Mouse (Mus musculus) lung, postnatal 10 days (tissue): ENCODE data around the gene Plcd3.

Experiments used
- DNase-seq: peaks from one replicate; pipeline ENCODE4 v3.0.0; 2021

Plcd3 gene

DNA sequence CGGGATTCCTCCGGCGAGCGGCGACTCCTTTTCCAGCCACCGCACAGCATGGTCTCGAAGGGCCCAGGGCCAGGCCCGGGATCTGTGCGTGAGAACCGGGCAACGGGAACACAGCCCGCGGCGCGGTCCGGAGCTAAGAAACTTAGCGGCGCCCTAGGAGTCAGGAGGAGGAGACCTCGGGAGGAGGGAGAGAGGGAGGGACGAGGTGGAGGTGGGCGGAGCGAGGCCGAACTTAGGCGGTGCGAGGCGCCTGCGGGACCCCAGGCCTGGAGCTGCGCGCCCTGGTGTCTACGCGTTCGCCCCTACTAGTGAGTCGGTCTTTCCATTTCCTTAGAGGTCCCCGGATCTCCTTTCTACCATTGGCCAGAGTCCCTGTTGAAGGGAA lies at the start of gene Plcd3, which contains the start of gene Acbd4:
Plcd3 (minus strand) TSS at position 178 of the 385 bp plus-strand sequence.
Acbd4 (plus strand) TSS at position 202 of the 385 bp plus-strand sequence.
- DNase-seq = peak; percentile 92

DNA sequence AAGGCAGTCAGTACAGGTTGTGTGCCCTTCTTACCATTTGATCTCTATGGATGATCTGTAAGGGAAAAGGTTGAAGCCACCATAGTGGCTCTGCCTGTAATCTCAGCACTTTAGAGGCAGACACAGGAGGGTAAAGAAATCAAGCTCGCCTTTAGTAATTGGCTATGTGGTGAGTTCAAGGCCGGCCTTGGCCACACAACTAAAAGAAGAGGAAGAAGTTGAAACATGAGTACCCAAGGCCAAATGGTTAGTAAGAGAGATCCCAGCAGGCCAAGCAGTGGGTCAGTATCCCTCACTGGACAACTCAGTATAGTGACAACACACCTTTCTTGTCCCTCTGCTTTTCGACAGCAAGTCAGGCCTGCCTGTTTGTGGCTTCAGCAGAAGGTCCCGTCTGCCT lies 48.3 kb upstream of the Plcd3 start:
- no peak for DNase-seq

DNA sequence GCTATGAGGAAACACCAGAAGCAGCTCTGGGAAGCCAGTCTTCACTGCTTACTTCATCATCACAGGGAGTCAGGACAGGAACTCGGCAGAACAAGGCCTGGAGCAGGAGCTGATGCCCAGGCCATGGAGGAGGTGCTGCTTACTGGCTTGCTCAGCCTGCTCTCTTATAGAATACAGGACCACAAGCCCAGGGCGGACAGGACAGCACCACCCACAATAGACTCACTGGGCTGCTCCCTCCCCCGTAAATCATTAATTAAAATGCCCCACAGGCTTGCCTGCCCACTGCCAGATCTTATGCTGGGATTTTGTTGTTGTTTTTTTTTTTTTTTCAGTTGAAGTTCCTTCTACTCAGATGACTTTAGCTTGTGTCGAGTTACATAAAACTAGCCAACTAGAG lies 46.3 kb upstream of the Plcd3 start:
- DNase-seq = no peak

DNA sequence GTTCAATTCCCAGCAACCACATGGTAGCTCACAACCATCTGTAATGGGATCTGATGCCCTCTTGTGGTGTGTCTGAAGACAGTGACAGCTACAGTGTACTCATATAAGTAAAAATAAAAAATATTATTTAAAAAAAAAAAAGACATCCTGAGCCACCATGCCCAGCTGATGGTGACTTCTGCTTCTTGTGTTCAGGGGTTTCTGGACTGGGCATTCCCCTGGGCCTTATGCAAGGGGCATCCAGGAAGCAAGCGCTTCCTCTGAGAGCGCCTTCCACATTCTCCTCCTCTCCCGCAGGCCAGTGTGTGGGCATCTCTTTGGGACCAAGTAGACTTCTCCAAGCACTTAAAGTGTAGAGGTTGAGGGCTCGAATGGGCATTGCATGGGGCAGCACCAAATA lies 44.9 kb upstream of the Plcd3 start:
- DNase-seq = no peak

DNA sequence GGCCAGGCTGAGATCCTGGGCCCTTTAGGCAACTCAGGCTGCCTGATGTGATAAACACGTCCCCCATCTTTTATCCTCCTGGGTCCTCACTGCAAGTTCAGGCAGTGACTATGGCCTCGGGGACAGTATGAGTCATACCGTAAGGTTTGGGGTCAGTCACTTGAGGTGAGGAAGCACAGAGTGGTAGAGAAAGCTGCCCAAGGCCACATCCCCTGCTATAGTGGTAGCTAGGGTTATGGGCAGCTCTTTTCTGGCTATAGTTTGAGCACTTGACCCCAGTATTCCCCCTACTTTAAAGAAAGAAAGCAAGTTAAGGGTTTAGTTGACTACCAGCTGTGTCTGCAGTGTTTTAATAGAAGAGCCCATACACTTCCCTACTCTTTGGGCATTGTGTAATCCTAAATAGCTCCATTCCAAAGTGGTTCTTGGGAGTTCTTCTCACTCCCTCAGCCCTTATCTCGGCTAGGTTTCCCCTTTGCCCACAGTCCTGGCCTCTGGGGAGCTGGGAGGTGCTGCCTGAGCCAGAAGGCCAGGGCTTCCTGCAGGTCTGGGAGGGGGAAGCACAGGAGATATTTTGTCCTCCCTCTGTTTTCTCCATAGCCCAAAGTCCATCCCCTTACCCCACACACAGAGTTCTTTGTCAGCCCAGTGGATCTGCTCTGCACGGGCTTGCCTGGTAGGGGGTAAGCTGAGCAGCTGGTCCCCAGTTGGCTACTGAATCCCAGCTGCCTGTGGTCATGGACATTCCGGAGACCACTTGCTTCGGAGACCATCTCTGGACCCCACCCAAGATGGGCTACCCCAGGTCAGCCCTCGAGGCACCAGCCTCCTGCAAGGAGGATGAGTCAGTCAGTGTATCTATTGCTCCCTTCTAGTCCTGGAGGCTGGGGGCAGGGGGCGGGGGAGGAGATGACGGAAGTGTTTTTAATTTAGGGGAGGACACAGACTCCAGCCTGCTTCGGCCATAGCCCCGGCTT lies 43.1 kb upstream of the Plcd3 start:
- DNase-seq = no peak

DNA sequence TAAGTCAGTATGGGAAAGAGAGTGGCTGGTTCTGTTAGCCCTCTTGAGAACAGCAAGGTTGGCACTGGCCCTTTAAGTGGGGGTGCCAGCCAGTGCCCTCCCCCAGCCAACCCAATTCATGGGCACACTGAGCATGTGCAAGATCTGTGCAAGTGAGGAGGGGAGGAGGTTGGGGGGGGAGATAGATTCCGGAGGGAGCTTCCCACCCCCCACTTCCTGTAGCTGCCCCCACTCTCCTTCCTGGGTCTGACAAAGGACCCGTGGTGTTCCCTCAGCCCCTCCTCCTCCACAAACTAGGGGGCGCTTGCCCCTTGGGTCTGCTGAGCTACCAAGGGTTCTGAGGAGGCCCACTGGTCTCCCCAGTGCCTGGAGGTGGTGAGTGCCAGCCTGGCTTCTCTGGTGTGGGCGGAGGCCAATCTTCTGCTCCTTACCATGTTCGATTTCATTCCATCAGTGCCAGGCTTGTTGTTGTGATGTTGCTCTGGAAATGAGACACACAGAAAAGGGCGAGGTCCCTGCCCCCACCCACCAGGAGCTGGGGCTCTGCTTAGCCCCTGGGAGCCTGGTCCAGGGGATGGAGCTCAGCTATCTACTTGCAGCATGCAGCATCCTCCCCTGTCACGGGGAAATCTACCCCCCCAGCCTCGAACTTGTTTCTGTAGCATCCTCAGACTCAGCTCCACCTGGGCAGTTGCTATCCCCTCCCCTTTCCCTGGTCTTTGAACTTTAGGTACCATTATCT lies 41.2 kb upstream of the Plcd3 start:
- DNase-seq = peak; percentile 93

DNA sequence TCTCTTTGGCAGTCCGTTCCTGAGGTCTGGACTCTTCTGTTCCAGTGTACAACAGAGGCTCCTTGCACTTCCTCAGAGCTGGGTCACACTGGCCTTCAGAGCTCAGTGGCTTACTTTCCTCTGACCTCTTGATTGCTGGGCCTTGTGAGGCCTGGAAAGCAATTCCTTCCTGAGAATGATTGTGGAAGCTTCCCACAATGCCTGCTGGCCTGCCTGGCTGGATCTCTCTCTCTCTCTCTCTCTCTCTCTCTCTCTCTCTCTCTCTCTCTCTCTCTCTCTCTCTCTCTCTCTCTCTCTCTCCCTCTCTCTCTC lies 40.4 kb upstream of the Plcd3 start:
- peak; percentile 38 for DNase-seq

DNA sequence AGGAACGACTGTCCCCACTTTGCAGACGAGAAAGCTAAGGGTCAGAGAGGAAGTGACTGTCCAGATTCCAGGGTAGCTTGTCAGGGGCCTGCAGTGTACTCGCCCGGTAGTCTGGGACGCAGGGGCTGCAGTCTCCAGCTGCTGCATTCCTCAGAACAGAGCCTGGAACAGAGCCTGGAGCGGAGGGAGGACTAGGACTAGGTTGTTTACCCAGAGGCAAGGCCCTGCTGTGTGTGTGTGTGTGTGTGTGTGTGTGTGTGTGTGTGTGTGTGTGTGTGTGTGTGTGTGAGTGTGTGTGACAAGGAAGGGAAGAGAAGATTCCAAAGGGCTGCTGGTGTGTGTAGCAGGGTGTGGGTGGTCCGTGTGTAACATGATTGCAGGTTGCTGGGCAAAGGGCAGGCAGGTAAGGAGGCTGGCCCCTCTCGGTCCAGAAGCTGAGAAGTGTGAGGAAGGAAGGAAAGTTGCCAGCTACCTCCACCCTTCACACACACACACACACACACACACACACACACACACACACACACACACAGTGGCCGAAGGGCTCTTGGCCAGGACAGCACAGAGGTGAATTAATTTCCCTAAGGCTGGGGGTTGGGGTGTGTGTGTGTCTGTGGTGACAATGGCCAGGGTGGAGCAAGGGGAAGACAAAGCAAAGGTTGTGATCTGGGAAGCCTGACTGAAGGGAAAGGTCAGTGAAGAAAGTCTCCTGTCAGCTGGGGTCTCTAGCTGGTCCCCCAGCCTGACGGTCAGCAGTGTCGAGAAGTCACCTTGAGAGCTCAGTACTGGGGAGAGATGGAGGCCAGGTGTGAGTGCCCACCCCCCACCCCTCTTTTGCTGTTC lies 39.9 kb upstream of the Plcd3 start:
- DNase-seq = peak; percentile 91

DNA sequence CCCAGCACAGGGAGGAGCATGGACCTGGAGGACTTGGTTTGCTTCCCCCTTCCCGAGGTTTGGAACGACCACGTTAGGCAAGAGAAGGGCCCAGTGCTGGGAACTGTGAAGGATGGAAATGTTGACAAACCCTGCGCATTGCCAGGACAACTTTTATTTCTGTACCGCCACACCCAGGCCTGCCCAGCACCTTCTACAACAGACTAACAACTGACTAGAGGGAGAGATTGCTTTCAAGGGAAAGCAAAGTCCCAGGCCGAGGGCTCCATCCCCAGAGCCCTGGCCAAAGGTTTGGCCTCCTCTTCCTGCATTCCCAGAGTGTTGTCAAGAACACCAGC lies 39.3 kb upstream of the Plcd3 start:
- peak; percentile 58 for DNase-seq

DNA sequence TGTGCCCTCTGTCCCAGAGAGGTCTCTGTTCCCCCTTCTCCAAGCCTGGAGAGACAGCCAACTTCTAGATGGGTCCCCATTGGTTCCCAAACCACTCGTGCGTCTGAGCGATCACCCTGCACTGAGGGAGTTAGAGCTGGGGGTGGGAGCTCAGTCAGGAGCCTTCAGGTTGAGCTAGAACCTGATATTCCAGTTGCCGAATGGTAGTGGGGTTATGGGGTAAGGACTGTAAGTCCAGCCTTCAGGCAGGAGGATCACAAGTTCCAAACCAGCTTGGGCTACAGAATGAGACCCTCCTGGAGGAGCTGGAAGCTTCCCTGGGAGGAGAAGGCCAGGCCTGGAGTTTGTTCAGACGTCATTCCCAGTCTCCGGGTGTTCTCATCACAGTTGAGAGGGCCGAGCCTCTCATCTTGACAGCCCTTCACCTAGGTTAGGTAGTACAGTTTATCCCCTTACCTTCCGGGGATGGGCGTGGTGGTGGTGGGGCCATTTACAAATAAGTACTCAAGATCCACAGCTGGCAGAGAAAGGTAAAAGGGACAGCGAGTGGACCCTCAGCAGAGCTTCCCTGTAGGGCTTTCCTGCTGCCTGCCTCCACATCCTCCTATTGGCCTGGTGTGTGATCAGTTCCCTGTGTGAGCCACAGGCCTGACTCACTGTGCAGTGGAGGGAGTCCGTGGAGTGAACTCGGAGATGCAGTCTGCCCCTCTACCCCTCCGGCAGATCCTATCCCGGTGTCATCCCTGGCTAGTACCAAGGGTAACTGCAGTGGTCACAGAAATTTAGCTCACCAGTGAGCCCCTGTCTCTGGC lies 38.7 kb upstream of the Plcd3 start:
- no peak for DNase-seq

DNA sequence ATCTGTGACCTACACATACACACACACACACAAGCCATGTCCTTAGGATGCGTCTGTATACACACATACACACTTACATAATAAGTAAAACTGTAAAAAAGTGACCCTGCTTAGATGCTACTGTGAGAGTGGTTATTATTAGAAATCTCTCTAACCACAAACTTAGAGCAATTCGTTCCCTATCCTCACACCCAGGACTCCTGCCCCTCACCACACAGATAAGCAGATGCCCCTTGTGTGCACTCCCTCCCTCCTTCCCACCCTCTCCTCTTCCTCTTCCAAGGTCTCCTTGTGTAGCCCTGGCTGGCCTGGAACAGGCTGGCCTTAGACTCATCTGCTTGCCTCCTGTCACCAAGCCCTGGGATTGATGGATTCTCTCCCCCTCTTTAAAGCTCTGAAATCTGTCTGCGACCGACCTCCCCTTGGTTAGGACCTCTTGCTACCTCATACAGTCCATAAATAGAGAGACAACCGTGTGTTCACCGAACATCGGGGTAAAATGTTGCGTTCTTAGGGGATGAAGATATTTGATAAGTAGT lies 34.6 kb upstream of the Plcd3 start:
- no peak for DNase-seq

DNA sequence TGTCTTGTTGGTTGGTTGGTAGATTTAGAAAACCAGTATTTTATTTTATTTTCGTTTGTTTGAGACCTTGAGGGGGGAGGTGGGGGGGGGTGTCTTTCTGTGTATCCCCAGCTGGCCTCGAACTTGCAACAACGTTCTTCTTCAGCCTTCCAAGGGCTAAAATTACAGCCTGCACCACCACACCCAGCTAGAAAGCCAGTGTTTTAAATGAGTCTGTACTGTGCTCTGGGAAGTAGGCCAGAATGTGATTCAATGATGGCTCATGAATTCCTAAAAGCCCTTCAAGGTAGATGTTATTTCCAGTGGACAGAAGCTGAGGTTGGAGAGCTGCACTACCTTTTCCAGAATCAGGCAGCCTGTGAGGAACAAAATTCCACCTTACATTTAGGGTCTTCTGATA lies 32.8 kb upstream of the Plcd3 start:
- DNase-seq = no peak

DNA sequence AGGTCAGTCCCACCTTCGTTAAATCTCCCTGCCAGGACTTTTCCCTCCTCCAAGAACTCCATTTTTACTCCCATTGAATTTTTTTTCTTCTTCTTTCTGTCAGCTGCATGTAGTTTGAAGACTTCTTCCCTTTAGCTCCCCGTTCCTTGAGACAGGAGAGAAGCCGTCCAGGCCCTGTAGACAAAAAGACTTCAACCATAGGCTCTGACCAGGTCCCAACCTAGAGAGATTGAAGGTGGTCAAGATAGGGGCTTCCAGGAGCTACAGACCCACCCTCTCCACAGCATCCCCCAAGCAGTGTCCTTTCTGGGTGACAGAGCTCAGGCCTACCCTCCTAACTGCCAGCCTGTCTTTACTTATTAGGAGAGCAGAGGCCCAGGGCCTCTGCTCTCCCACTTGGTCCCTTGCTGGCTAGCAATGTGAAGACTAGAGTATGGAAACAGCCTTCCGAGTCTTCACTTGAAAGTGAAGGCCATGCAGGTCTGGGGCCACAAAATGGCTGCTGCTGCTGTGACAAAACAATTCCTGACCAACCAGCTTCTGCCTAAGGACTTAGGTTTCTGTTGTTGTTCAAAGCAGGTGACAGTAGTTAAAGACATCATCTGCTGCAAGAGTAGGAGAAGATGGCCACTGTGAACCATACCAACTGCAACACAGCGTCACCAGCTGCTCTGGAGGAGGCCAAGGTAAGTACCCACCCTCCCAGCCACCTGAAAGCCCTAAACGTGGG lies 32.2 kb upstream of the Plcd3 start:
- no peak for DNase-seq

DNA sequence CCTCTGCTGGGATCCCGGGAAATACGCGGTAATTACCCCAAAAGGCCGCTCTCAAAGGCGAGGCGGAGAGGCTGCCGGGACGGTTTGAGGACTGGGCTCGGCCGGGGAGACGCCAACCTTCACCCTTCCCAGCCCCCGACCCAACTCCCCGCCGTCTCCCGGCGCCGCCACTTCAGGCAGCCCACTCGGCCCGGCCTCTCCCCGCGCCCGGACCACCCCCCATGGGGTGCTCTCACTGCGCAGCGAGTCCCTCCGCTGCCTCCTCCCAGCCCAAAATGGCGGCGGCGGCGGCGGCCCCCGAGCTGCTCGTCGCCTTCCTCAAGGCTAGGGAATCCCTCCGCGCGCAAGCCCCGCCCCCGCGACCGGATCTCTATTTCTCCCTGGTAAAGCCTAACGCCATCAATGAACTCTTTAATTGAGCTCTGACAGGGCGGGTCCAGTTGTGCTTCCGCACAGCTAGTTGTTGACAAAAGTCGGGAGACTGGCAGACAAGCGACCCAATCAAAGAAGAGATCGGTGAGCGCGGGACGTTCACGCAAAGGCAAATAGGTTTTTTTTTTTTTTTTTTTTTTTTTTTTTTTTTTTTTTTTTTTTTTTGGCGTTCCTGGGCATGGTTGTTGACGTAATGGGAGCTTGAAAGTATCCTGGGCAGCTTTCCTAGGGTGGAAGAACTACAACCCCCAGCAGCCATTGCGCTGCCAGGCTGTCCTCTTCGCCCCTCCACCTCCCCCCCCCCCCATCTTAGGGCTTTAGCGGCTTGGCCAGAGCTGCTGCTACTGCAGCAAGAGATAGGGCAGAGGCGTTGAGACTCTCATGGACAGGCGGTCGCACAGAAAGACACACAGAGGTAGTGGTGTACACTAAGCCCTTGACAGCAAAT lies 31.4 kb upstream of the Plcd3 start:
- DNase-seq = peak; percentile 100

DNA sequence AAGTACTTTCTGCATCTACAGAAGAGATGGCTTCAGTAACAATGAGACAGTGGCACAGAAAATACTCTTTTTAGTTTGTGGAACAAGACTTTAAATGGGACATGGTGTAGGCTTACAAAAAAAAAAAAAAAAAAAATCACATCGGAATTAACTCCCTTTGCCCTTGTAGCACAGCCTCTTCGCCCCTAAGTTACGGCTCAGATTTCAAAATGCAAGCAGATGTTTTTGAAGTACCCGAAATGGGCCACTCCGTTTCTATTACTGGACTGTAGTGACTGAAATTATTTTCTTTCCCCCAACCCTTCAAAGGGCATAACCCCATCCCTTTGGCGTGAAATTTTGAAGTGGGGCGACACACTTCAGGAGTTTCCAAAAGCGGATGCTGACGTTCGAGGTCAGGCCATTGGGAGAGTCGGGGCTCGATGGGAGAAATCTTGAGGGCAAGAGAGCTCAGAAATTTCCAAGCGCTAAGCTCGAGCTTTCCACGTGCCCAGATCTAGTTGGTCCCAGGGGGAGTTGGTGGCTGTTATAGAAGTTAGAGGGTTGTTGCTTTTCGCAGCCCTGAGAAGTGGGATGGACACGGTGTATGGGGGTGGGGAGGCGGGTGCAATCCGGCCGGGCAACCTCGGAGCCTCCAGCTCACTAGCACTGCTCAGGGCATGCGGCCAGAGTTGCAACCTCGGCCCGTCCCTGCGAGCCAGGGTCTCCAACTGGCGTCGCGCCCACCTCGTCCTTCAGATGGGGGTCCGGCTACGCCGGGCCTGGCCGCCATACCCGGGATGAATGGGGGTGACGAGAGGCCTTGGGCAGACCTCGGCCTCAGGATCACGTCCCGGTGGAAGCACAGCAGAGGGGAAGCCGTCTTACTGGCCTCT lies 30.5 kb upstream of the Plcd3 start, which contains the start of gene Hexim2:
Hexim2 (plus strand) TSS at position 729 of the 875 bp plus-strand sequence.
- peak; percentile 73 for DNase-seq

DNA sequence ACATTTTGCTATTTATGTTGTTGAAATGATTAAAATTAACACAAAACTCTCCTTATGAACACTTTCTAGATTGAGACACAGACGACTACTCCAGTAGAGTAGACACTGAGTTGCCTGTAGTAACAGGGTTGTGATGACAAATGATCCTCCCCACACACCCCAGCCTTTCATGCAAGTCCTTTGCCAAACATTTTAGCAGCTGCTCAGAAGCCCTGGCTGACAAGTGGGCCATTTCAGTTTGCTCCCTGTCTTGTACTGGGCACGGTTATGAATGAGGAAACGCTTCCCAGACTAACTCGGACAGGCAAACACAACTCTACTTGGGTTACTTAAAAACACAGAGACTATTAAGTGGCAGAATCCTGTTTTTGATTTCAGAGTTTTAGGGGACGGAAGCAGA lies 18.9 kb upstream of the Plcd3 start:
- peak; percentile 60 for DNase-seq

DNA sequence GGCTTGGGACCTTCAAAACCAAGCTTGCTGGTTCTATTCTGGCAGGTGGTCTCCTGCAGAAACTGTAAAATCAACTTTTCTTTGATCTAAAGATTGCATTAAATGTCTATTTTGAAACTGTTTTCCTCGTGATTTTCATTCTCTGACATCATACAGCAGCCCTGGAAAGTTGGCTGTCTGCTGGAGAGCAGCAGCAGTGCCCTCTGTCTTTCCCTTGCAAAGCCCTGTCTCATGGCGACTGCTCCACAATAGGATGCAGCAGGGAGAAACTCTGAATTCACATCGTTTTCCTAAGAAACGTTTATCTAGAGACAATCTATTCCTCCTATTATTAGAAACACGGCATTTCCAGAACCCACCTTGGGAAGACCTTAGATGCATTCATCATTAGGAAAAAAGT lies 18.2 kb upstream of the Plcd3 start:
- no peak for DNase-seq

DNA sequence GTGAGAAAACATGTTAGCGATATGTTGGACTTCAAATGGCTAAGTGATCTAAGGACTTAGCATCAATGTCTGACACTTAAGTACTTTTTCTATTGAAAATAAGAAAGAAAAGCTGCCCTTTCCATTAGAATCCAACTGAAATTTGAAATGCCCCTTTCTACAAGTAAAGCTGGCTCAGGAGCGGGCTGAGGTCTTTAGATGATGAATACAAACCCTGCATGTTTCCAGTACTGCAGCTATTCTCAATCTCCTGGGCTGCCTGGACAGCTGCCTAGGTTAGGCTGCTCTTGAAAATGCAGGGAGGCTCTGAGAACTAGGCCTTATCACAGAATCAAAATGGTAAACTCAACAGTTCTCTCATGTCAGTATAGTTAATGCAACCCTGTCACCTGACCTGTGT lies 17.4 kb upstream of the Plcd3 start:
- no peak for DNase-seq

DNA sequence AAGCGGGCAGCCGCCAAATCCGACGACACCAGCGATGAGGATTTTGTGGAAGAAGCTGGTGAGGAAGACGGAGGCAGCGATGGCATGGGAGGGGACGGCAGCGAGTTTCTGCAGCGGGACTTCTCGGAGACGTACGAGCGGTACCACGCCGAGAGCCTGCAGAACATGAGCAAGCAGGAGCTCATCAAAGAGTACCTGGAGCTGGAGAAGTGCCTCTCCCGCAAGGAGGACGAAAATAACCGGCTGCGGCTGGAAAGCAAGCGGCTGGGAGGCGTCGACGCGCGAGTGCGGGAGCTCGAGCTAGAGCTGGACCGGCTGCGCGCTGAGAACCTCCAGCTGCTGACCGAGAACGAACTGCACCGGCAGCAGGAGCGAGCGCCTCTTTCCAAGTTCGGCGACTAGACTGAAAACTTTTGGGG lies 16.1 kb upstream of the Plcd3 start:
- peak; percentile 66 for DNase-seq
